Mouse (Mus musculus) retina, adult 2 months (tissue): ENCODE data around the gene Spats2.
A peak's percentile ranks its signal among the peaks of the same experiment; 100 is the strongest.
"Not testable (repeated sequence)": the region's sequence is repeated elsewhere in the genome, so short reads cannot be mapped to it uniquely, and the experiment has no call there.

Source experiments
- DNase-seq: peaks from one replicate; pipeline ENCODE4 v3.0.0-alpha.2; 2012; ENCODE audit warnings: low read depth, low spot score

Spats2 gene

GRCm38 (mm10) chr15:99224208-99224911 lies 98.6 kb downstream of the Spats2 start, which contains the start of gene Kcnh3:
Gene Kcnh3 (plus strand): TSS chr15:99224861.
- DNase-seq = no peak

- no peak for DNase-seq
These were observed 99.5 kb downstream of the Spats2 start for GRCm38 (mm10) chr15:99225081-99225810.

GRCm38 (mm10) chr15:99226090-99226489 lies 100.4 kb downstream of the Spats2 start:
- DNase-seq = no peak

- no peak for DNase-seq
These were observed 106.3 kb downstream of the Spats2 start for GRCm38 (mm10) chr15:99231998-99232397.

GRCm38 (mm10) chr15:99233719-99234118 lies 108.0 kb downstream of the Spats2 start:
- no peak for DNase-seq

- DNase-seq = no peak
These were observed 108.8 kb downstream of the Spats2 start for GRCm38 (mm10) chr15:99234326-99235010.

- no peak for DNase-seq
These were observed 112.3 kb downstream of the Spats2 start for GRCm38 (mm10) chr15:99238006-99238405.

- DNase-seq = no peak
These were observed 114.4 kb downstream of the Spats2 start for GRCm38 (mm10) chr15:99240129-99240528.

GRCm38 (mm10) chr15:99241249-99241648 lies 115.5 kb downstream of the Spats2 start:
- DNase-seq = no peak

GRCm38 (mm10) chr15:99242045-99242444 lies 116.3 kb downstream of the Spats2 start:
- no peak for DNase-seq

GRCm38 (mm10) chr15:99246736-99247135 lies 121.0 kb downstream of the Spats2 start:
- DNase-seq = not testable (repeated sequence)

GRCm38 (mm10) chr15:99248972-99249371 lies 123.3 kb downstream of the Spats2 start:
- no peak for DNase-seq

- DNase-seq = no peak
These were observed 124.2 kb downstream of the Spats2 start for GRCm38 (mm10) chr15:99249938-99250337.

GRCm38 (mm10) chr15:99251111-99251510 lies 125.4 kb downstream of the Spats2 start:
- DNase-seq = not testable (repeated sequence)

GRCm38 (mm10) chr15:99251626-99252380 lies 126.1 kb downstream of the Spats2 start, which contains the start of gene Mcrs1:
Gene Mcrs1 (minus strand): TSS chr15:99251961.
- peak; percentile 99 for DNase-seq

GRCm38 (mm10) chr15:99252381-99253174 lies 126.9 kb downstream of the Spats2 start:
- peak; percentile 23 for DNase-seq

- not testable (repeated sequence) for DNase-seq
These were observed 127.4 kb downstream of the Spats2 start for GRCm38 (mm10) chr15:99253175-99253479.

GRCm38 (mm10) chr15:99253772-99254171 lies 128.1 kb downstream of the Spats2 start:
- no peak for DNase-seq

- DNase-seq = no peak
These were observed 128.8 kb downstream of the Spats2 start for GRCm38 (mm10) chr15:99254477-99255005.

GRCm38 (mm10) chr15:99255241-99255749 lies 129.6 kb downstream of the Spats2 start:
- DNase-seq = no peak
